Mouse (Mus musculus) heart, postnatal 0 days (tissue): ENCODE results near the gene Cpa5.

Experiments
- CTCF ChIP-seq: IDR thresholded peaks from 2 replicates; pipeline ENCODE4 v1.5.1; 2016; ENCODE audit warnings: antibody characterized with exemption, control low read depth, low read depth
- EP300 ChIP-seq: IDR thresholded peaks from 2 replicates; pipeline ENCODE4 v1.6.1; 2016; ENCODE audit warnings: antibody characterized with exemption, low read depth

DNA sequence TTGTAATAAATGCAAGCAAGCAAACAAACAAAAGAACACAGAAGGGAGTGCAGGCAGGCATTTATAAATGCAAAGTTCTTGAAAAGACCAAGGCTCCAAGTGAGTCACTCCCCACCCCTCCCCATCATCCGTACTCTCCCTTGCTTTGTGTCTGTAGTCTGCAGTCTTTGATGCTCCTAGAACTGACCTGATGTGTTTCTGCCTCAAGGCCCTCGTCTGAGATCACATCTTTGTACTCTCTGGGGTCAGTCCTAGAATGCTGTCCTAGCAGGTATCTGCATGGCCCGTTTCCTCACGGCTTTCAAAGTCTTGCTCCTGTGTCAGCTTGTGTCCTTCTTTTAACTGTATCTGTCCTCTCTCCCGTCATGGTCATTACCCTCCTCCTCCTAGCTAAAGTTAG lies 8.8 kb downstream of the Cpa5 start:
- TF ChIP-seq CTCF (no peak), EP300 (no peak)
